Mouse (Mus musculus) kidney, embryonic 14.5 days (tissue): Measurements from ENCODE around the gene Jarid2. TPM values are rescaled to one million over a fixed set of nuclear protein-coding genes. Genes with fewer than 3 reads are reported as not detected.
"Not testable (repeated sequence)": the region's sequence is repeated elsewhere in the genome, so short reads cannot be mapped to it uniquely, and the experiment has no call there.

ENCODE experiments used
- ATAC-seq: fragments of 200-750 bp; cut with Nextera tagmentation; 2 replicates; pipeline ENCODE4 v1.8.0; 2017; ENCODE audit warnings: moderate number of reproducible peaks, mild to moderate bottlenecking, moderate TSS enrichment, moderate library complexity; ENCODE audit not compliant: low FRiP score, low TSS enrichment
- H3K27ac ChIP-seq: fragments of 300-500 bp; sonication (generic); 2 replicates; pipeline ENCODE4 v1.5.1; 2014; ENCODE audit warnings: low read depth, mild to moderate bottlenecking, low read length, moderate library complexity, mixed read lengths
- H3K27me3 ChIP-seq: fragments of 300-500 bp; sonication (generic); 2 replicates; pipeline ENCODE4 v1.6.1; 2014; ENCODE audit warnings: mild to moderate bottlenecking, low read length; ENCODE audit not compliant: control insufficient read depth, insufficient read depth
- H3K36me3 ChIP-seq: fragments of 300-500 bp; sonication (generic); 2 replicates; pipeline ENCODE4 v1.6.1; 2014; ENCODE audit warnings: low read length, mixed read lengths; ENCODE audit not compliant: control insufficient read depth, insufficient read depth
- H3K4me1 ChIP-seq: fragments of 300-500 bp; sonication (generic); 2 replicates; pipeline ENCODE4 v1.6.1; 2014; ENCODE audit warnings: low read length, mixed read lengths; ENCODE audit not compliant: control insufficient read depth, insufficient read depth
- H3K4me2 ChIP-seq: fragments of 300-500 bp; sonication (generic); replicated peaks from 2 replicates; pipeline ENCODE4 v1.6.1; 2014; ENCODE audit warnings: low read depth, mild to moderate bottlenecking, low read length
- H3K4me3 ChIP-seq: fragments of 300-500 bp; sonication (generic); 2 replicates; pipeline ENCODE4 v1.5.1; 2014; ENCODE audit warnings: mild to moderate bottlenecking, low read length
- H3K9ac ChIP-seq: fragments of 300-500 bp; sonication (generic); 2 replicates; pipeline ENCODE4 v1.6.1; 2014; ENCODE audit warnings: low read depth, mild to moderate bottlenecking, low read length, moderate library complexity
- H3K9me3 ChIP-seq: fragments of 300-500 bp; sonication (generic); 2 replicates; pipeline ENCODE4 v1.6.1; 2016; ENCODE audit warnings: low read length; ENCODE audit not compliant: control insufficient read depth
- WGBS: fragments of 180-500 bp; shearing (Covaris S2); extraction: QIAGEN DNeasy Blood & Tissue Kit; methylation state at CpG from one replicate; pipeline ENCODE4 v1.1.7; 2014; 5-methylcytosine and 5-hydroxymethylcytosine counted together
- polyA plus RNA-seq: library from polyadenylated mRNA; unstranded; fragments of >200 nt; fragmentation: Nextera tagmentation; extraction: Ambion mirVana; gene quantifications from 2 replicates; pipeline ENCODE4 v1.2.1, GENCODE M21; 2014

Jarid2 gene
- polyA plus RNA-seq, 1 experiment from 2014 or later = 28.1 TPM

DNA sequence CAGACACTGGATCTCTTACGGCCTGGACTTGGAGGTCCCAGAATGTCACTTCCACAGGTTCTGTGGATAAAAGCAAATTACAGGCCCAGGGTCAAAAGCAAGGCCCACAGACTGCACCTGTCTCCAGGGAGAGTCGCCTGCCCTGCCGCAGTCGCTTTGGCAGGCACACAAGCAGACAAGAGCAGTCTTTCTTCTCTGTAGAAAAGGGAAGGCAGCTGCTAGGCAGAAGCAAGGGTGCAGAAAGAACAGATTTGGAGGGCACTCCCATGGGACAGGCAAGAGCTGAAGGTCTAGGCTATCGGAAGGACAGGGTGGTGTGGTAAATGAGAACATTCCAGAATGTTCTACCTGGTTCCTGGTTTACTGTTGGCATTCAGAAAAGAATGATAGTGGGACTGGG, 22.1 kb upstream of the Jarid2 start:
- no peak overlapping the region for H3K4me3 ChIP-seq
- 83% methylated on average over 5 of the region's 5 CpGs for WGBS
- no peak for ATAC-seq
- no peaks in the 10 kb centered on the region for H3K9me3 ChIP-seq
- H3K4me1 ChIP-seq = no peaks in the 10 kb centered on the region
- no peaks in the 10 kb centered on the region for H3K27me3 ChIP-seq
- H3K27ac ChIP-seq = no peak overlapping the region
- no peak overlapping the region for H3K4me2 ChIP-seq
- no peaks in the 10 kb centered on the region for H3K36me3 ChIP-seq
- H3K9ac ChIP-seq = no peak overlapping the region

- Histone ChIP-seq H3K4me2 (no peak overlapping the region), H3K27me3 (no peaks in the 10 kb centered on the region), H3K9me3 (no peaks in the 10 kb centered on the region), H3K9ac (no peak overlapping the region), H3K4me3 (no peak overlapping the region), H3K36me3 (no peaks in the 10 kb centered on the region), H3K27ac (no peak overlapping the region), H3K4me1 (no peaks in the 10 kb centered on the region)
- WGBS = 96% methylated on average over 14 of the region's 14 CpGs
- ATAC-seq = no peak
Observed at GRCm38 (mm10) chr13:44708336-44709017, 20.8 kb upstream of the Jarid2 start.

GRCm38 (mm10) chr13:44709747-44710480, 19.4 kb upstream of the Jarid2 start:
- Histone ChIP-seq H3K27ac (no peak overlapping the region), H3K36me3 (no peaks in the 10 kb centered on the region), H3K4me1 (no peaks in the 10 kb centered on the region), H3K9ac (no peak overlapping the region), H3K4me3 (no peak overlapping the region), H3K9me3 (no peaks in the 10 kb centered on the region), H3K4me2 (no peak overlapping the region), H3K27me3 (no peaks in the 10 kb centered on the region)
- WGBS = 77% methylated on average over 8 of the region's 8 CpGs
- no peak for ATAC-seq

DNA sequence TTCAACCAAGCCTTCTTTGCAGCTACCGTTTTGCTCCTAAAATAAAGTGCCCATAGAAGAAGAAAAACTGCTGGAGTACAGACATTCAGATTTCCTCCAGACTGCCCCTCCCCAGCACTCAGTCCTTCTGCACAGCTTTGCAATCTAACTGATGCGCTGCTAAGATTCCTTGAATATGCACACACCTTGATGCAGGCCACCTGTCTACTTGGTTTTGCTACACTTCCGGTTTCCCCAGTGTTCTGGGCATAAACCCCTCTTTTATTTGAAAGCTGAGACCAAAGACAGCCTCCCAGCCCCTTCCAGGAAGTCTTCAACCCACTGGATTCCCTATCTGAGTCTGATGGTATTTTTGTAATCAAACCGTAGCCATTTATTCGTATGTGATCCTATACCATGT, 18.2 kb upstream of the Jarid2 start:
- Histone ChIP-seq H3K27me3 (no peaks in the 10 kb centered on the region), H3K4me2 (no peak overlapping the region), H3K36me3 (no peaks in the 10 kb centered on the region), H3K9me3 (no peaks in the 10 kb centered on the region), H3K4me1 (0 out of 2 replicates have a peak, but pooled peaks cover 5% of the 10 kb centered on the region), H3K4me3 (no peak overlapping the region), H3K27ac (no peak overlapping the region), H3K9ac (no peak overlapping the region)
- 52% methylated on average over 5 of the region's 5 CpGs for WGBS
- ATAC-seq = no peak

- no peaks in the 10 kb centered on the region for H3K27me3 ChIP-seq
- no peak overlapping the region for H3K27ac ChIP-seq
- ATAC-seq = no peak
- H3K4me2 ChIP-seq = no peak overlapping the region
- no peaks in the 10 kb centered on the region for H3K36me3 ChIP-seq
- H3K9ac ChIP-seq = no peak overlapping the region
- no peaks in the 10 kb centered on the region for H3K9me3 ChIP-seq
- H3K4me1 ChIP-seq = 0 out of 2 replicates have a peak, but pooled peaks cover 5% of the 10 kb centered on the region
- H3K4me3 ChIP-seq = no peak overlapping the region
- 10% methylated on average over 1 of the region's 1 CpGs for WGBS
Observed at GRCm38 (mm10) chr13:44711882-44712281, 17.4 kb upstream of the Jarid2 start.

- WGBS = 31% methylated on average over 10 of the region's 10 CpGs
- no peaks in the 10 kb centered on the region for H3K36me3 ChIP-seq
- no peaks in the 10 kb centered on the region for H3K9me3 ChIP-seq
- H3K27ac ChIP-seq = no peak overlapping the region
- H3K4me3 ChIP-seq = no peak overlapping the region
- H3K4me2 ChIP-seq = peak overlapping the region; percentile 12
- ATAC-seq = no peak
- 0 out of 2 replicates have a peak, but pooled peaks cover 5% of the 10 kb centered on the region for H3K4me1 ChIP-seq
- H3K9ac ChIP-seq = no peak overlapping the region
- no peaks in the 10 kb centered on the region for H3K27me3 ChIP-seq
Observed at GRCm38 (mm10) chr13:44715187-44715885, 13.9 kb upstream of the Jarid2 start.

- H3K4me2 ChIP-seq = no peak overlapping the region
- H3K4me3 ChIP-seq = no peak overlapping the region
- no peaks in the 10 kb centered on the region for H3K9me3 ChIP-seq
- no peak for ATAC-seq
- H3K27me3 ChIP-seq = no peaks in the 10 kb centered on the region
- 0 out of 2 replicates have a peak, but pooled peaks cover 5% of the 10 kb centered on the region for H3K4me1 ChIP-seq
- H3K9ac ChIP-seq = no peak overlapping the region
- WGBS = 97% methylated on average over 9 of the region's 9 CpGs
- H3K27ac ChIP-seq = no peak overlapping the region
- H3K36me3 ChIP-seq = no peaks in the 10 kb centered on the region
Observed at GRCm38 (mm10) chr13:44717838-44718237, 11.4 kb upstream of the Jarid2 start.

GRCm38 (mm10) chr13:44718465-44718864, 10.8 kb upstream of the Jarid2 start:
- H3K9ac ChIP-seq, H3K4me2 ChIP-seq, H3K4me3 ChIP-seq, ATAC-seq, H3K27me3 ChIP-seq, H3K36me3 ChIP-seq, H3K4me1 ChIP-seq, H3K9me3 ChIP-seq, H3K27ac ChIP-seq: not testable (repeated sequence)
- WGBS = 97% methylated on average over 5 of the region's 5 CpGs

DNA sequence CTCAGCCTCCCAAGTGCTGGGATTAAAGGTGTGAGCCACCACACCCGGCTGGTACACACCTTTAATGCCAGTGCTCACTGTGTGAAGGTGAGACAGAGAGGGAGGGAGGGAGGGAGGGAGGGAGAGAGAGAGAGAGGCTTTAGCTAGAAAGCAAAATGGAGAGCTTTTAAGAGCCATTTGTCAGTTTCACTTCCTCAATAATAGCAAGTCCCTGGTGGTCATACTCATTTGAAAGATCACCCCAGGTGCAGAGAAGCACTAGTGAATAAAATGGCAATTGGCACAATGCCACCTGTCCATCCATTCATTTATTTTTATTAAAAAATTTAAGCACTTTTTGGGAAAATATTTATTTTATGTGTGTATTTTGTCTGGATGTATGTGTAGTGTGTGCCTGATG, 9.2 kb upstream of the Jarid2 start:
- H3K4me3 ChIP-seq = no peak overlapping the region
- H3K9me3 ChIP-seq = no peaks in the 10 kb centered on the region
- 0 out of 2 replicates have a peak, but pooled peaks cover 5% of the 10 kb centered on the region for H3K4me1 ChIP-seq
- ATAC-seq = no peak
- no peaks in the 10 kb centered on the region for H3K27me3 ChIP-seq
- WGBS = 69% methylated on average over 1 of the region's 1 CpGs
- no peak overlapping the region for H3K9ac ChIP-seq
- H3K27ac ChIP-seq = no peak overlapping the region
- no peak overlapping the region for H3K4me2 ChIP-seq
- H3K36me3 ChIP-seq = no peaks in the 10 kb centered on the region
